Mouse (Mus musculus): ENCODE data around the gene Siae.
A peak's percentile ranks its signal among the peaks of the same experiment; 100 is the strongest.

Siae gene

GRCm38 (mm10) chr9:37569231-37569835, 13.8 kb downstream of the Siae start:
- DNase-seq (ENCODE audit: low read depth, low spot score), result no peak

DNA sequence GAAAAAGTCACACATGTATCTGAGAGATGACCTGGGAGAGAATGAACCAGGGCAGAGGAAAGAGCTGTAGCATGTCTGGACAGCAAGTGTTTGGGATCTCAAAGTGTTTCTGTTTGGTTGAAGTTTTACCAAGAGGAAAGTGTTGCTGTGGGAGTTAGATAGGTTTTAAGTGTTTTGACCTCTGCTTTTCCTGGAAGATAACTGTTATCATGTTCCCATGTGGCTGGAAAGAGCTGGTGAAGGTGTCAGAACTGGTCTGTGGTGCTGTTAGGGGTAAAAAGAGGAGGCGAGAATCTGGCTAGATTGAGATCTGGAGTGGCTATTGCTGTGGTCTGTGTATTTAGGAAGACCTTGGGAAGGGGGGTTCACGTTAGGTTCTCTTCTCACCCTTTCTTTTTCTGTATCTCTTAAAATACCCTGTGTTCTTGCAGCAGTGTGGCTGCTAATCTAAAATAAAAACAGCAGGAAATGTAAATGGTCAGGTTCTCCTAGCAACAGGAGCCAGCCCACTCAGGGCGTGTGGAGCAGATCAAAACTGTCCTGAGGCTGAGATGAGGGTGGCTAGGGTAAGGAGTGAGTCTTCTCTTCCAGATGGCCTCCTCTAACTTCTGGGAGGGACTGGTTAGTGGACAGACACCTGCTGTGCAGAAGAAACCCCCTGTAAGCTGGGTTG, 16.8 kb downstream of the Siae start:
- DNase-seq (ENCODE audit: low read depth, low spot score), result no peak

DNA sequence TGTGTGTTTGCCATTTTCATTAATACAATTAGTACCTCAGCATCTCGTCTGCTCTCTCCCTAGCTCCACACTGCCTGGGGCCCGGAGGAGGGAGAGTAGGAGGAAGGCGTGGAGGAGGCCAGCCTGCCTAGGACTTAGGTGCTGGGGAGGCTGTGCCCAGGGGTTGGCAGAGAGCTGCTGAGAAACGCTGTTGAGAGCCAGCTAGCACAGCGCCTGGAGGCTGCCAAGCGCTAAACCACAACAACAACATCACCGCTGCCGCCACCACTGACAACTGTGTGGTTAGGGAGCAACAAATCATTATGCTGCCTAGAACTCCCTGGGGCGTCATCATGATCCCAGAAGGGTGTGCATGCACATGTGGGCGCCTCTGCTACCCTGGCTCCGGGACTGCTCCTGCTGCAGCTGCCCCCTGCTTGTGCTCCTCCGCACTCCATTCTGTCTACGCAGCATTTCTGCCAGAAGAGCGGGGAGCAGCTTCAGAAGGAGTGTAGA, 21.0 kb downstream of the Siae start:
- DNase-seq (ENCODE audit: low read depth, low spot score), result no peak

- no peak for DNase-seq (ENCODE audit: low read depth, low spot score)
Observed at GRCm38 (mm10) chr9:37583594-37583993, 28.1 kb downstream of the Siae start.

GRCm38 (mm10) chr9:37586718-37587117, 31.2 kb downstream of the Siae start:
- no peak for DNase-seq (ENCODE audit: low read depth, low spot score)

DNA sequence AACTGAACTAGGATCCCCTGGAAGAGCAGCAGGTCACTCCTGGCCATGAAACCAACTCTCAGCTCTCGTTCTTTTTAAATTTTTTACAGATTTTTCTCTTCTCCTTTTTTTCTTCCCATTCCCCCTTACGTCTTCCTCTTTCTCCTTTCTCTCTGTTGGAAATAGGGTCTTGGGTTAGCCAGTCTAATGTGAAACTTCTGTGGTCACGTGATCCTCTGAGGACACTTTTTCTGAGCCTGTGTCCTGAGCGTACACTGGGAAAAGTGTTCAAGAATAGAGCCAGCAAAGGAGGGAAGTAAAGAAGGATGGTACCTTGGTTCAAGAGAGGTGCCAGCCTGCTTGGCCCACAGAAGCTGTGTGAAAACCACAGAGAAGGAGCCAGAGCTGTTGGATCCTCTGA, 34.9 kb downstream of the Siae start:
- no peak for DNase-seq (ENCODE audit: low read depth, low spot score)

GRCm38 (mm10) chr9:37592025-37592424, 36.5 kb downstream of the Siae start:
- DNase-seq (ENCODE audit: low read depth, low spot score), result no peak

DNA sequence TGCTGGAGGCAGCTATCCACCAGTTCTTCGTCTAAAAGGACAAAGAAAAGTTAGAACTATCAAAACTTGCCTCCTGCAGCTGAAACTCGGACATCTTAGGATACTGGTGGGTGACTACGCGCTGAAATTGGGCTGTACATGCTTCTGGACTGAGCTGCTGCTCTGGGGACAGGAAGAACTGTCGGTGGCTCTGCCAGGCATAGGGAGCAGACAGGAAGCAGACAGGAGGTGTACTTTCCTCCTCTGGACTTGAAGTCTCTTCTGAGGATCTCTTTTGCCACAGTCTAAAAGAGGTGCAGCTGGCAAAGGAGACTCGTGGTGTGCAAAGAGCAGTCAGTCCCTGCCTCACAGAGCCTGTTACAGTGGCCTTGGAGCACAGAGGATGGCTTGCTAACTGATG, 37.1 kb downstream of the Siae start:
- DNase-seq (ENCODE audit: low read depth, low spot score), result no peak

DNA sequence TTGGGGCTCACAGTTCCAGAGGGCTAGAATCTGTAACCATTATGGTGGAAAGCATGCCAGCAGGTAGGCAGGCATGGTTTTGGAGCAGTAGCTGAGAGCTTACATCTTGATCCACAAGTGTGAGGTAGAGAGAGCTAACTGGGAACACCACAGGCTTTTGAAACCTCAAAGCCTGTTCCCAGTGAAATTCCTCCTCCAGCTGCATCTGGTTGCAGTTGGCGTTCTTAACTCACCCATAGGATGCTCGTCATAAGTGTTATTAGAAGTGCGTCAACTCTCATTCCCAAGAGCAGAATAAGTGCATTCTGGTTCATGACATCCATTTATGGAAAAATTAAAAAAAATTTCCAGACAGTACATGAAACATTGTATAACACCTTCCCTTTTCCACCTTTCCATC, 38.2 kb downstream of the Siae start:
- no peak for DNase-seq (ENCODE audit: low read depth, low spot score)

DNA sequence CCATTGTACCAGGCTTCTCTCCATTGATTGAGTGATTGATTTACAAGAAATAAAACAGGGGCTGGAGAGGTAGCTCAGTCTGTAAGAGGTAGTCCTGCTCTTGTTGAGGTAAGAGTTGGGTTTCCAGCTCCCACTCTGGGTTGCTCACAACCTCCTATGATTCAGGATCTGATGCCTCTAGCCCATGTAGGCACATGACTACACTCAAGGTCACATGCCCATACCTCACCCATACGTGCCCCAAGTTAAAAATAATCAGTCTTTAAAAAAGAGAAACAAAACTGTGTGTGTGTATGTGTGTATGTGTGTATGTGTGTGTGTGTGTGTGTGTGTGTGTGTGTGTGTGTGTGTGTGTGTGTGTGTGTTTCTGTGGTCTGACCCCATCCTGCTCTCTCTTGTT, 40.1 kb downstream of the Siae start:
- DNase-seq (ENCODE audit: low read depth, low spot score), result no peak

DNA sequence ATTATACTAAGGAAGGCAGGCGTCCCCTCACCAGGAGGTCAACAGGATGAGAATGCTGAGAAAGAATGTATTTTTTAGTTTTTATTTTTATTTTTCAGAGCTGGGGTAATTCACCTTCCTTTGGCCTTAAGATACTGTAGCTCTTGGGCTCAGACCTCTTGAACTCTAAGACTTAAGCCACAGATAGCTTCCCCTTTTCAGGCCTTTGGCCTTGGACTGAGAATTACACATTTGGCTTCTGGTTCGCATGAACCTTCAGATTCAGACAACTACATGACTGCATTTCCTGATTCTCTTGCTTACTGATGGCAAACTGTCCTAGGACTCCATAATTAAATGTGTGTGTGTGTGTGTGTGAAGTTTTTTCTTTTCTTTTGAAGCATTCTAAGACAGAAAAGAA, 43.1 kb downstream of the Siae start:
- DNase-seq (ENCODE audit: low read depth, low spot score), result no peak

DNA sequence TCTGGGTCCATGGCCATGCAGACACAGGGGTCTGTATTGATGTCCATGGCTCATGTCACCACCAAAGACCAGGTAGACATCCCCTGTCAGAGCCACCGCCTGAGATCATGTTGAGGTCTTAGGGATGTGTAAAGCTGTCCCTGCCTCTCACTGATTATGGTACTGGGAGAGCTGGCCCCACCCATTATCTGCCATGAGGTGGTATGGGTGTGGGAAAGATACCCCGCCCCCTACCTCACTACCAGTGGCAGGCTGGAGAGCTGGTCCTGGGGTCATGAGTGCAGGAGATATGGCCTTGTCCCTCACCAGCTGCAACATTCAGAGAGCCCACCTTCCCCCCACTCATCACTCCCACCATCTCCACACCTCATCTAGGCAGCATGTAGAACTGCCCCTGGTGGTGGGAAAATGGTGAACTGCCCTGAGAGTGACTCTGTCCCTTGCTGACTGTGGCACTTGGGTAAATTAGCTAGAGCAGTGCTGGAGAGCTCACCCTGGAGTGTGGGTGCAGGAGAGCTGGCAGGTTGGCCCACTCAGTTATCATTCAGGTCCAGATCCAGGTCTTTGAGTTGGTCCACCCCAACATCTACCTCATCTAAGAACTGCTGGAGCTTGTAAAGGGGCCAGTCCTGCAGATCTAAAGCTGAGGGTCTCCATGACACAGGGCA, 45.2 kb downstream of the Siae start:
- DNase-seq (ENCODE audit: low read depth, low spot score), result no peak

DNA sequence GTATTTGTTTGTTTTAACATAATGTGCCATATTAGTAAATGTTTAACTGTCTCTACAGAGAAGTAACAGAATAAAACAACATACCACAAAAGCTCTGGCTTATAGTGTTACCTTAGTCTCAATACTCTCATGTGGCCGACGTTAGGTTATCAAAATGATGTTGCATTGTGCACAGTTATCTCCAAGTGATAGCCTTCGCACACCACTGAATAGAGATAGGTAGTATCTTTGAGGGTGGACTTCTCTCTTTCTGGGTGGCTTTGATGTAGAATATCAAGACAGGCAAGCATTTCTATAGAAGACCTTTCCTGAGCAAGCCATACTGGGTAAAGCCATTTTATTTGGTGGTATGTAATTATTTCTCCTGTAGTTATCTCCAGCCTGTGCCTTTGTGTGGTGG, 49.6 kb downstream of the Siae start:
- DNase-seq (ENCODE audit: low read depth, low spot score), result no peak

DNA sequence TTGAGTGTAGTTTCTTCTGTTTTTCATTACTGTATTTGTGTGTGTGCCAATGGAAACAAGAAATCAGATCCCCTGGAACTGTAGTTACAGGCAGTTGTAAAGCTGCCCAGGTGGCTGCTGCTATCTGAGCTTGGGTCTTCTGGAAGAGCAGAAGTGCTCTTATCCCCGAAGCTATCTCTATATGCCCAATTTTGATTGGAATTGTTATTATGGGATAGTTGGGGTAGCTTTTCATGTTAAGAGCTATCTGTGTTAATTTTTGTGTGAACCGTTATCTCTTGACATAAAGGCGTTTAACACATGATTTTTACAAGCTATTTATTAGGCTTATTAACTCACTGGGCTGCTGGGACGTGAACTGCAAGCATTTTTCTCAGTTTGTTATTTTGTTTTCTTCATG, 54.1 kb downstream of the Siae start:
- DNase-seq (ENCODE audit: low read depth, low spot score), result no peak

GRCm38 (mm10) chr9:37613182-37613910, 57.8 kb downstream of the Siae start, which contains the start of gene Spa17:
Spa17 (minus strand) TSS chr9:37613722.
- peak; percentile 69 for DNase-seq (ENCODE audit: low read depth, low spot score)

- DNase-seq (ENCODE audit: low read depth, low spot score), result no peak
Observed at GRCm38 (mm10) chr9:37613911-37614280, 58.4 kb downstream of the Siae start.

DNA sequence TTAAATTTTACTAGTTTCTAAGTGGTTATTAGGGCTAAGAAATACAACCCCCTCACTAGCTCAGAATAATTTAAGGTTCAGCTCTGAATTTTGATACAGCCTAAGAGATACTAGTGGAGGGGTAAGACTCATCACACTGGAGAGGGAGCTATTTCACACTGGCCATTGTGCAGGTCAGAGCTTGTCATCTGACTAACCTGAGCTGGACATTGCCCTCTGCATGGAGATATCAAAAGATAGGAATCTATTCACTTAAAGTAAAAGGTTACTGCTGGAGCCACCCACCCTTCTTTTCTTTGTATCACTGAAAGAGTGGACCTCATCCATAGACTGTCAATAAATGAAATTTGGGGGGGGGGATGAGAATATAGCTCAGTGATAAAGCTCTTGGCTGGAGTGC, 58.8 kb downstream of the Siae start:
- DNase-seq (ENCODE audit: low read depth, low spot score), result no peak

DNA sequence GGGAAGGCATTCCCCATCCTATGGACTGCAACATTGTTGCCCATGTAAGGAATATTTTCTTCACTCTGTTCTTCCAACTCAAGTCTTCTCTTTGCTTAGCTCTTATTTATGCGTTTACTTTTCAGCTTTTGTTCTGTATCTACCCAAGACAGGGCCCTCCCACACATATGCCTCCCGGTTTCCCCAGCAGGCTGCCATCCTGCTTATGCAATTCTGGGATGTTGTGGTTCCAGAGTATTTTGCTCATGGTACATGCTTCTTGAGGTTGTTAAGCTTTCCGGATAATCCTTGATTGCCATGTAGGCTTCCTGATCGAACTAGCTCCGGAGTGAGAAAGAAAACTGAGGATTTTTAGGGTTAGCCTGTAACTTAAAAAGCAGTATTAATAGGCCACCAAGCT, 59.7 kb downstream of the Siae start:
- no peak for DNase-seq (ENCODE audit: low read depth, low spot score)

DNA sequence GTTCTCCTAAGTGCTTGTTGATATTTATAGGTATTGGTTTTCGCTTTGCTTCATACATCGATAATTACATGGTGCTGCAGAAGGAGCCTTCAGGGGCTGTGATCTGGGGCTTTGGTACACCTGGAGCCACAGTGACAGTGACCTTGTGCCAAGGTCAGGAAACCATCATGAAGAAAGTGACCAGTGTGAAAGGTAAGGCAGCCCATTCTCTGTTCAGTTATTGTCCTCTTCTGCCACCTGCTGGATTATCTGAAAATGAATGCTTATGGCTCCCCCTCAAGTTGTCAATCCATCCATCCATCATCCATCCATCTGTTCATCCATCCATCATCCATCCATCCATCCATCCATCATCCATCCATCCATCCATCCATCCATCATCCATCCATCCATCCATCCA, 61.3 kb downstream of the Siae start:
- no peak for DNase-seq (ENCODE audit: low read depth, low spot score)

- no peak for DNase-seq (ENCODE audit: low read depth, low spot score)
Observed at GRCm38 (mm10) chr9:37621290-37621689, 65.8 kb downstream of the Siae start.

GRCm38 (mm10) chr9:37623981-37624380, 68.5 kb downstream of the Siae start:
- no peak for DNase-seq (ENCODE audit: low read depth, low spot score)

GRCm38 (mm10) chr9:37624502-37624901, 69.0 kb downstream of the Siae start:
- no peak for DNase-seq (ENCODE audit: low read depth, low spot score)
